Mouse (Mus musculus) erythroblast, embryonic 14.5 days (primary cell): ENCODE measurements around the gene Cep128. TPM values are rescaled to one million over a fixed set of nuclear protein-coding genes. Genes with fewer than 3 reads are reported as not detected.
A peak's percentile ranks its signal among the peaks of the same experiment; 100 is the strongest.
"Not testable (repeated sequence)": the region's sequence is repeated elsewhere in the genome, so short reads cannot be mapped to it uniquely, and the experiment has no call there.

Experiments
- H3K27me3 ChIP-seq: 2 replicates; pipeline ENCODE4 v1.6.1; 2012; ENCODE audit warnings: inconsistent platforms; ENCODE audit not compliant: control insufficient read depth
- H3K36me3 ChIP-seq: 2 replicates; pipeline ENCODE4 v1.6.1; 2012; ENCODE audit warnings: mild to moderate bottlenecking, inconsistent platforms; ENCODE audit not compliant: control insufficient read depth
- H3K4me1 ChIP-seq: 2 replicates; pipeline ENCODE4 v1.6.1; 2012; ENCODE audit warnings: inconsistent platforms; ENCODE audit not compliant: control insufficient read depth
- H3K4me3 ChIP-seq: replicated peaks from 2 replicates; pipeline ENCODE3; 2012; ENCODE audit warnings: moderate library complexity, mild to moderate bottlenecking, inconsistent platforms
- H3K9me3 ChIP-seq: 2 replicates; pipeline ENCODE4 v1.6.1; 2012; ENCODE audit warnings: low read length, inconsistent platforms, mixed read lengths; ENCODE audit not compliant: control insufficient read depth
- GATA1 ChIP-seq: IDR thresholded peaks from 2 replicates; pipeline ENCODE4 v1.6.1; 2012; ENCODE audit warnings: low read length, inconsistent platforms, mixed read lengths
- TAL1 ChIP-seq: IDR thresholded peaks from 3 replicates; pipeline ENCODE4 v1.6.1; 2012; ENCODE audit warnings: low read length, inconsistent platforms, mixed read lengths
- polyA plus RNA-seq: library from polyadenylated mRNA; stranded (reverse); fragments of >175 nt; gene quantifications from 2 replicates; pipeline ENCODE4 v1.2.3, GENCODE M21; 2012

The Cep128 gene
- polyA plus RNA-seq, 1 experiment: 1.4 TPM

GRCm38 (mm10) chr12:91410306-91410705 is 26.1 kb upstream of the Cep128 start:
- Histone ChIP-seq H3K9me3 (no peaks in the 10 kb centered on the region), H3K27me3 (no peaks in the 10 kb centered on the region), H3K36me3 (no peaks in the 10 kb centered on the region), H3K4me1 (no peaks in the 10 kb centered on the region), H3K4me3 (no peak overlapping the region)
- TF ChIP-seq TAL1: no peak
- no peak for TF ChIP-seq GATA1

DNA sequence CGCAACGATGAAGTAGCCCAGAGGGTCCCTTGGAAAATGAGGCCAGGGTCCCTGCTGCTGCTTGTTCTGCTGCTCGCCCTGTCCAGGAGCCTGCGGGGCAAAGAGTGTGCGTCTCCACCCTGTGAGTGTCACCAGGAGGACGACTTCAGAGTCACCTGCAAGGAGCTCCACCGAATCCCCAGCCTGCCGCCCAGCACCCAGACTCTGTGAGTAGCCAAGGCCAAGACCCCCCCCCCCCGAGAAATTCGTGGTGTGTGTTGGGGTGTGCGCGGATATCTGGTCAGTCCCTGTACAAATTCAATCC is 16.8 kb upstream of the Cep128 start:
- Histone ChIP-seq H3K9me3 (no peaks in the 10 kb centered on the region), H3K4me1 (no peaks in the 10 kb centered on the region), H3K4me3 (no peak overlapping the region), H3K36me3 (no peaks in the 10 kb centered on the region), H3K27me3 (peaks cover 47% of the 10 kb centered on the region)
- no peak for TF ChIP-seq GATA1
- TF ChIP-seq TAL1: no peak

DNA sequence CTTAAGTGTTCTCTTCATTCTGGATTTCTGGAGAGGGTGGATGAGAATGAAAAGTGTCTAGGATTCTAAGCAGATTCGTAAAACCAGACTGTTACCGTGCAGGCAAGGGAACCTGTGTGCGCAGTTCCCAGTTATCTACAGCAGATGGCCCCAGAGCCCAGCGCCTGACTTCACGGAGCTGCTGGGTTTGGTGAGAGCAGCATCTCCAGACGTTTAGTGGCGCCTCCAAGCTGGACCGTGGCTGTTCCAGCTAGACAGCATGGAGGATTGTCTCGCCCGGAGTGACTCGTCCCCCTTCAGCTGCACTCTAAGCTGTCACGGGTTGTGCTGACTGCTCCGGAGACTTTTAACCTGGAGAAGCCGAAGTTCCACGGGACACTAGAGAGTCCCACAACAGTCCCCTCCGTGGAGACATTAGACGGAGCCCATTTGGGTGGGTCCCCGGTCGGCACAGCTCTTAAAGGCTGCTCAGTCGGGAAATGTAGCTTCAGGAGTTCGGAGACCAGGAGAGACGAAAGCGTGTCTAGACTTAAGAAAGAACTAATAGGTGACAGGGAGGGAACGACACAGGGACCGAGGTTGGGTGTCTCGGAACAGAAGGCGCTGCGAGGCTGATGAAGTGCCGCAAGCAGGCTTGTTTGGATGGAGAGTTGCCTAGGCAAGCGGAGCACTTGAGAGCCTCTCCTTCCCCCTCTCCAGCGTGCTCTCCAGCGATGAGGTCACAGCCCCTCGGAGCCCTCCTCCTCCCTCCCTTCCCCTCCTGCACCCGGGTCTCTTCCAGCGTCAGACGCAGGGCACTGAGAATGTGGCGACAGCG is 16.2 kb upstream of the Cep128 start:
- no peaks in the 10 kb centered on the region for H3K36me3 ChIP-seq
- no peaks in the 10 kb centered on the region for H3K9me3 ChIP-seq
- no peak overlapping the region for H3K4me3 ChIP-seq
- peaks cover 47% of the 10 kb centered on the region for H3K27me3 ChIP-seq
- TF ChIP-seq TAL1 (no peak), GATA1 (no peak)
- no peaks in the 10 kb centered on the region for H3K4me1 ChIP-seq

DNA sequence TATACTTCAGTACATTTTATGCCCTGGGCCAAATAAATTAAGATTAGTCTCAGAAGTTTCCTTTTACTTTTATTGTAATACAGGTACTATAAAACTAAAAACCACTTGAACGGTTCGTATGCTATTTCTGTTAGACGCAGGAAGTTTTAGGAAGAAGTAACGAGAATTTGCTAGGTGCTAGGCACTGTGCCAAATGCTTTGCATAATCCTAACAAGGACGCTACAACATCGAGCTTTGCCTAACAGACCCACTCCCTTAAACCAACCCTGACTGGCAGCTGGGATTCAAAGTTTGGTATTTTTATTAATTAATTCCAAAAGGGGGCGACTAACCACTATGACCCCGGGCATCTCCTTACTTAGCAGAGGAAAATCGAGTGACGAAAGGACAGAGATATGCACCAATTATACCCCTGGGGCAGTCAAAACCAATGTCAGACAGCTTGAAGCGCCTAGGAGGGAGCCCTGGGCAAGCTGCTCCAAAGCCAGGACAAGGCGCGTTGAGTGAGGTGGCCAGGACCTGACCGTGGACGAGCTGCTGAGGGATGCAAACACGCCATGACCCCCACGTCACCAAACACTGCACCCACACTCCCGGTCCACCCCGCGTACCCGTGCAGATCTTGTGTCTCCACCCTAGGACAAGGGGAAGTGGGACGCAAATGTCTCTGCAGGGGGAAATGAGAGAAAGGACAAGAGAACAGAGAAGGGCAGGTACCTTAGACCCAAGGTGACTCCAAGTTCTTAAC is 519 bp downstream of the Cep128 start:
- H3K27me3 ChIP-seq: no peaks in the 10 kb centered on the region
- peak overlapping the region; percentile 100 for H3K4me3 ChIP-seq
- TF ChIP-seq TAL1: no peak
- no peak for TF ChIP-seq GATA1
- H3K9me3 ChIP-seq: no peaks in the 10 kb centered on the region
- peaks cover 35% of the 10 kb centered on the region for H3K36me3 ChIP-seq
- peaks cover 44% of the 10 kb centered on the region for H3K4me1 ChIP-seq

- TF ChIP-seq TAL1: no peak
- peaks cover 86% of the 10 kb centered on the region for H3K36me3 ChIP-seq
- H3K27me3 ChIP-seq: no peaks in the 10 kb centered on the region
- H3K9me3 ChIP-seq: no peaks in the 10 kb centered on the region
- 0 out of 2 replicates have a peak, but pooled peaks cover 2% of the 10 kb centered on the region for H3K4me1 ChIP-seq
- no peak overlapping the region for H3K4me3 ChIP-seq
Observed at GRCm38 (mm10) chr12:91369173-91369572, 15.0 kb downstream of the Cep128 start.

DNA sequence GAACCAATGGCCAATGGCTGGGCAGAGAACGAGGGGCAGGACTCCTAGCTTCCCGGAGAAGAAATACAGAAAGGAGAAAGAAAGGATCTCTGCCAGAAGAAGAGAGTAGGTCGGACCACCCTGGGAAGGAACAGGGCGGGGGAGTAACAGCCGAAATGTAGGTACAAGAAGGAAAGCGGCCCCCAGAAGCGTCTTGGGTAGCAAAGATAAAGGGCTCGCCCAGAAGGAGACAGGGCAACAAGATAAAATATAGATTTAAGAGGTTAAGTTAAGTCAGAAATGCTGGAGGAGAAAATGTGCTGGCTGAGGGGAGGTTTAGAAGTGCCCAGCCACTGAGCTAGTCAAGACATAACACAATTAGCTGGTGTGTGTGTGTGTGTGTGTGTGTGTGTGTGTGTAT is 30.4 kb downstream of the Cep128 start:
- no peaks in the 10 kb centered on the region for H3K27me3 ChIP-seq
- H3K4me1 ChIP-seq: peaks cover 51% of the 10 kb centered on the region
- H3K4me3 ChIP-seq: peak overlapping the region; percentile 47
- peaks cover 5% of the 10 kb centered on the region; the same call in 1 of the 2 replicates for H3K9me3 ChIP-seq
- peaks cover 75% of the 10 kb centered on the region for H3K36me3 ChIP-seq
- TF ChIP-seq GATA1 (0 out of 2 replicates have a peak, but pooled peaks have one; percentile 8), TAL1 (no peak)

GRCm38 (mm10) chr12:91338656-91339055 is 45.6 kb downstream of the Cep128 start:
- peaks cover 82% of the 10 kb centered on the region for H3K36me3 ChIP-seq
- not testable (repeated sequence) for H3K9me3 ChIP-seq, H3K4me3 ChIP-seq, H3K4me1 ChIP-seq, H3K27me3 ChIP-seq

DNA sequence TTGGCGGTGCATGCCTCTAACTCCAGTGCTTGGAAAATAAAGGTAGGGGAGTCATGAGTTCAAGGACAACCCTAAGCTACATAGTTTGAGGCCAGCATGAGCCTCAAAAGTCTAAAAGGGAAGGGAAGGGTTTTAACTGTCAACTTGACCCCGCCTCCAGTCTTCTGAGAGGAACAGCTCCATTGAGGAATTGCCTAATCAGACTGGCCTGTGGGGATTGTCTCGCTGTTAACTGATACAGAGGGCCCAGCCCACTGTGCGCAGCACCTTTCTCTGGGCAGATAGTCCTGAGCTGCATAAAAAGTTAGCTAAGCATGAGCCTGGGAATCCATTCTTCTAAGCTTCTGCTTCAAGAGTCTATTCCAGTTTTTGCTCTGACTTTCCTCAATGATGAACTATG is 56.7 kb downstream of the Cep128 start:
- Histone ChIP-seq H3K4me3 (no peak overlapping the region), H3K4me1 (peaks cover 29% of the 10 kb centered on the region), H3K9me3 (no peaks in the 10 kb centered on the region), H3K27me3 (no peaks in the 10 kb centered on the region), H3K36me3 (peaks cover 72% of the 10 kb centered on the region)
- no peak for TF ChIP-seq TAL1
- no peak for TF ChIP-seq GATA1

DNA sequence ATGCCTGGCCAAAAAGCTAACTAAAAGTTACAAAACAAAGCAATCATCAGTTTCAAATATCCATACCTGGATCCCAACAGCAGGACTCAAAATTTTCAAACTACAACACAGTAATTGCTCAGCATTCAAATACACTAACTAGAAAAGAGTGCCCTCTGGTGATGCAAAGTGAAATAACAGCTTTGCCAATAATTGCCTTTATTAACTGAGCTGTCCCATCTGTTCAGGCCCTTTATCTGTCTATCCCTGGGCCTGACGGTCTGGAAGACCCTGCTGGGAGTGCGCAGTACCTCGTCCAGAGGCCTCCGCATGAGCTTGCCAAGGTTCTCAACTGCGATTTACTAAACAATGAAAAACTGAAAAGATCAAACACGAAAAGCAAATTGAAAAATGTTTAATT is 58.1 kb downstream of the Cep128 start:
- TF ChIP-seq GATA1: no peak
- no peak for TF ChIP-seq TAL1
- peaks cover 73% of the 10 kb centered on the region for H3K36me3 ChIP-seq
- H3K4me1 ChIP-seq: peaks cover 29% of the 10 kb centered on the region
- H3K9me3 ChIP-seq: no peaks in the 10 kb centered on the region
- H3K27me3 ChIP-seq: no peaks in the 10 kb centered on the region
- H3K4me3 ChIP-seq: no peak overlapping the region
